Mouse (Mus musculus): ENCODE measurements around the gene Vsx1.
A peak's percentile ranks its signal among the peaks of the same experiment; 100 is the strongest.

The Vsx1 gene

GRCm38 (mm10) chr2:150646411-150647121, 42.6 kb downstream of the Vsx1 start:
- no peak for DNase-seq (ENCODE audit: low spot score in 2 of 2)

GRCm38 (mm10) chr2:150645225-150645624, 43.9 kb downstream of the Vsx1 start:
- DNase-seq (ENCODE audit: low spot score in 2 of 2): no peak

DNA sequence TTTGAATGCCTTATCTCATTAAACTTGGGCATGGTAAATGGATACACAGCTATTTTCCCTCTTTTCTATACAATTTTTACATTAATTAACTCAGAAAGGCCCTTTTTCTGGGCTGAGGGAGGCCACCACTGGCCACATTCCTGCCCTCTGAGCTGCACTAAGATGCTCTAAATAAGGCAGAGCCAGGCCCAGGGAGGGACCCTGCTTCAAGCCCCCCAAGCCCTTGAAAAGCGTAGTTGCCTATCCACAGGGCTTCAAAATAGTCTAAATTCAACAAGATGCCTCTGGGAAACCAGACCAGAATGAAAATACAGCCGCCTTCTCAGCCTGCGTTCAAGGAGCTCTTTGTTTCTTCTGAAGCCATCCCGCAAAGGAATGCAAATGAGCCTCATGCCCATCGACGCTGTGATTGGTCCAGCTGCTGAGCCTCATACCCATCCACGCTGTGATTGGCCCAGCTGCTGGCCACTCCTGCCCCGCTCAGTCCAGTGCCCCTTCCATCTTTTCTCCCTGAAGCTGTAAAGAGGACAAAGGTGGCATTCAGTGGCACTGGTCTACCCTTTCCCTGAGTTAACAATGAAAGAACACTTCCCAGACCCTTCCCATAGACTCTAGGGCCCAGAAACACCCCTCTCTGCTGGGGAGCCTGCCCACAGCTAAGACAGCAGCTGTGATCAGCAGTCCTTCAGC, 45.3 kb downstream of the Vsx1 start:
- peak; percentile 54 to 82 for DNase-seq (ENCODE audit: low spot score in 2 of 2)

DNA sequence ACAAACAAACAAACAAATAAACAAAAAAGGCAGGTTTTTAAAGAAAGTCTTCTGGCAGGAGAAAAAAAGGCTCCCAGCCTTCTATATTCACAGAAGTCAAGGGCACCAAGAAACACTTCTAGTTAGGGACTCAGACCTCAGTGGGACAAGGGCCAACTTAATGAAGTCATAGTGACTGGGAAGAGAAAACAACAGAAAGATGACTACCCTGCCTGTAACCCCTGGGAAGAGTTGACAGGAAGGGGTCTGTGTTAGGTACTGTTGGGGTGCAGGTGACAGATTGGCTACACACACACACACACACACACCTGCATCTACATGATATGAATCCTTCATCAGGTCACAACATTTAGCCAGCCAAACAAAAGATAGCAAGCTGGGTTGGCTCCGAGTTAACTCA, 46.0 kb downstream of the Vsx1 start:
- DNase-seq (ENCODE audit: low spot score in 2 of 2): no peak

DNA sequence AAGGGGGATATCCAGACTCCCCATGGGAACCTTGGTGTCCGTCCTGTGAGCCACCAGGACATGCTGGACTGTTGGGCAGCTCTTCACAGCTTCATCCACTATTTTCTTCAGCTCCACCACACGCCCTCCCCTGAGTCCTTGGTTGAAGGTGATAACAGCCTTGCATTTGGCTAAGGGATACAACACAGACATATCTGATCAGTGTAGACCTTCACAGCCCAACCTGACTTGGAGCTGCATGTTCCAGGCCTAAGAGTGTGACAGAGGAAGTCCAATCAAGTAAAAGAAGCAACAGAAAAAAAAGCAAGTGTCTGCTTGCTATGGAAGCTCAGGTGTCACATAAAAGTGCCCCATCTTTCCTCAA, 50.8 kb downstream of the Vsx1 start:
- DNase-seq (ENCODE audit: low spot score in 2 of 2): no peak

GRCm38 (mm10) chr2:150637702-150638369, 51.3 kb downstream of the Vsx1 start:
- no peak for DNase-seq (ENCODE audit: low spot score in 2 of 2)

DNA sequence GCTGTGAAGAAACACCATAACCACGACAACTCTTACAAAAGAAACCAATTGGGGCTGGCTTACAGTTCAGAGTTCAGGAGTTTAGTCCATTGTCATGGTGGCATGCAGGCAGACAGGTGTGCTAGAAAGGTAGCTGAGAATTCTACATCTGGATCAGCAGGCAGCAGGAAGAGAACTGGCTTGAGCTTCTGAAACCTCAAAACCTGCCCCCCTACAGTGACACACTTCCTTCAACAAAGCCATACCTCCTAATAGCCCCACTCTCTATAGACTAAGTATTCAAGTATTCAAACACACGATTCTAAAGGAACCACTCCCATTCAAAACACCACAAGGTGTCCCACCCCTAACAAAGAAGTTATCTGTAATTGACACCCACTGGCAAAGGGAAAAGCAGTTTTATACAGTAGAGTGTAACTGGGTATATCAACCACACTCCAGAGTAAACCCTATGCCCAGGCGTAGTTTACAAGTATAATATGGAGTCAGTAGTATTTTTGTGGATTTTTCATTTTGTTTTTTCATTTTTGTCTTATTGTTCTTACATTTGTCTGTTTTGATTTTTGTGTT, 53.2 kb downstream of the Vsx1 start:
- no peak for DNase-seq (ENCODE audit: low spot score in 2 of 2)

Data from frontal cortex, postnatal 14 days (tissue).